Mouse (Mus musculus) adrenal gland, postnatal 0 days (tissue): ENCODE data around the gene Gpr50. TPM values are rescaled to one million over a fixed set of nuclear protein-coding genes. Genes with fewer than 3 reads are reported as not detected.

ENCODE experiments used
- polyA plus RNA-seq: library from polyadenylated mRNA; unstranded; fragments of >200 nt; fragmentation: Nextera tagmentation; extraction: Ambion mirVana; gene quantifications from 2 replicates; pipeline ENCODE4 v1.2.1, GENCODE M21; 2015

Gpr50 gene
- polyA plus RNA-seq = 0.18 and 0.43 TPM in 2 replicates

GRCm38 (mm10) chrX:71663374-71663773, at the start of gene Gpr50:
Gene Gpr50 (plus strand): TSS chrX:71663667.

Other genes starting within 250 kb of the Gpr50 start
- gene Cd99l2, start 170.8 kb upstream of the Gpr50 start, polyA plus RNA-seq = 24.0 and 37.3 TPM in 2 replicates
- gene Hmgb3, start 107.7 kb upstream of the Gpr50 start, polyA plus RNA-seq = 175 and 223 TPM in 2 replicates
- gene Vma21, start 152.3 kb downstream of the Gpr50 start, polyA plus RNA-seq = 45.6 and 67.6 TPM in 2 replicates